Mouse (Mus musculus): ENCODE measurements around the gene Ube2e2.

DNA sequence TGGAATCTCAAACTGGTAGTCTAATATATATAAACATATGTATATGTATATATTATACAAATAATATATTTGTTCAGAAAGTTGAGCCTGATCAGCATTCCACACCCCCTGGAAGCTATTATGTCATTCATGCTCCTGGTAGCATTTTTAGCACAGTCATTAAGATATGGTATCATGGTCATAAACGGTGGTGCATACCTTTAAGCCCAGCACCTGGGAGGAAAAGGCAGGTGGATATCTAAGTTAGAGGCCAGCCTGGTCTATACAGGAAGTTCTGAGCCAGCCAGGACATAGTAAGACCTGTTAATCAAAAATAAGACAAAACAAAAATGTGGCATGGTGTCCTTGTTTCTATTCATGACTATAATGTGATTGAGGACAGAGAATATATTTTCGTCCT is 140.1 kb downstream of the Ube2e2 start:
- TF ChIP-seq CTCF (IDR thresholded peaks at IDR 0.05; ENCODE audit: insufficient read depth, low read length), result no peak
- TF ChIP-seq POLR2A (IDR thresholded peaks at IDR 0.05; ENCODE audit: borderline replicate concordance, extremely low read depth, low read depth, low read length), result no peak
